Mouse (Mus musculus): ENCODE results near the gene Cabin1.

DNA sequence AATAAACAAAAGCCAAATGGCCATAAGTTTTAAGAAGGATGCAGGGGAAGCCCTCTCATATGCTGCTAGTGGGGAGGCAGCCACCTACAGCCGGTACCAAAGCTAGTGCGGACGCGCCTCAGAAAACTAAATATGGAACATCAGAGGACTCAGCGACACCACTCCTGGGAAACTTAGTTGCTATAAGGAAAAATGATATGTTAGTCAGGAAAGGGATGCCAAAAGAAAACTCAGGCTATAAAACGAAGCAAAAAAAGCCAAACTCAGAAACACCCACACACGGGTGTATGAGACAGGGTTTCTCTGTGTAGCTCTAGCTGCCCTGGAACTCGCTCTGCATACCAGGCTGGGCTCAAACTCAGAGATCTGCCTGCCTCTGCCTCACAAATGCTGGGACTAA lies 24.1 kb upstream of the Cabin1 start:
- TF ChIP-seq ZC3H11A (IDR thresholded peaks at IDR 0.05; ENCODE audit: borderline replicate concordance, low read depth, low read length) (no peak), MAFK (IDR thresholded peaks at IDR 0.05; ENCODE audit: insufficient read depth, low read depth, low read length) (no peak)
